Comparison of ENCODE assay signal across 33 mouse cellular contexts in the genomic region with DNA sequence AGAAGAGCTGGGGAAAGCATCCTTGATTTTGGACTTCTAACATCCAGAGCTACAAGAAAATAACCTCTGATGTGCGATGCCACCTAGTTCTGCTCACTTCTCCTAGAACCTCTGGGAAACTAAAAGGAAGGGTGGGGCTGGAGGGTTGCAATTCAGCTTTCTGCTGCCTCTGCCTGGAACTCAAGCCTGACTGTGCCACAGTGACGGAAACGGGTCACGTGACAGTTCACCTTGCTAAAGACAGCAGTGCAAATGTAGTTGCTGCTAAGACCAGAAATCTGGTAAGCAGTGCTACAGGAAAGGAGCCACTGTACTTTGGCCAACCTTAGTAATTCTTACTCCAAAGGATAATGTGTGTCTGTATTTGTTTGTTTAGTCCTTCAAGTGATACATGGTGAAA. TPM values are rescaled to one million over a fixed set of nuclear protein-coding genes. Genes with fewer than 3 reads are reported as not detected.
"Had no signal": no experiment of that assay in that cellular context is flagged by ENCODE, and none has a peak within 500 bp of the region (broad histone marks: within the 10 kb centered on the region; RNA-seq: fewer than 3 reads in every experiment).

No protein-coding gene starts in this region.

- H3K4me2 ChIP-seq: heart, embryonic 11.5 days; heart, embryonic 13.5 days; heart, embryonic 15.5 days; hindbrain, embryonic 12.5 days; hindbrain, embryonic 14.5 days; intestine, embryonic 15.5 days; kidney, embryonic 15.5 days; limb, embryonic 12.5 days; liver, embryonic 11.5 days; liver, embryonic 13.5 days; liver, embryonic 15.5 days had no signal

- H3K9me3 ChIP-seq: heart, embryonic 13.5 days; heart, embryonic 15.5 days; hindbrain, embryonic 10.5 days; hindbrain, embryonic 12.5 days; intestine, embryonic 15.5 days; kidney, embryonic 15.5 days; limb, embryonic 10.5 days; limb, embryonic 12.5 days; liver, embryonic 13.5 days; liver, embryonic 15.5 days had no signal

- DNase-seq: gastrocnemius, postnatal 14 days; heart, adult 2 months; heart, postnatal 4 days; kidney, adult 11 months; kidney, adult 2 months; kidney, adult 9 months; kidney, postnatal 14 days; kidney, postnatal 36 days; layer of hippocampus, adult 9-11 months; layer of hippocampus, postnatal 36 days; liver; liver, embryonic 13.5 days had no signal

- ATAC-seq: hindbrain, embryonic 16.5 days; inflammation-experienced regulatory T-cells, adult 6 months; intestine, embryonic 15.5 days had no signal

- H3K4me1 ChIP-seq: liver, embryonic 15.5 days had no signal

- H3K27ac ChIP-seq: heart, adult 2 months; heart, embryonic 13.5 days; heart, embryonic 15.5 days; hindbrain, embryonic 10.5 days; hindbrain, embryonic 12.5 days; hindbrain, embryonic 14.5 days; intestine, embryonic 15.5 days; kidney, embryonic 15.5 days; kidney, postnatal 0 days; limb, embryonic 10.5 days; limb, embryonic 12.5 days; liver, embryonic 13.5 days; liver, embryonic 15.5 days had no signal

- H3K9ac ChIP-seq: heart, embryonic 13.5 days; heart, embryonic 15.5 days; hindbrain, embryonic 12.5 days; hindbrain, embryonic 14.5 days; intestine, embryonic 15.5 days; kidney, embryonic 15.5 days; limb, embryonic 12.5 days; liver, embryonic 13.5 days; liver, embryonic 15.5 days had no signal

- H3K36me3 ChIP-seq: heart, embryonic 13.5 days; heart, embryonic 15.5 days; hindbrain, embryonic 10.5 days; hindbrain, embryonic 12.5 days; intestine, embryonic 15.5 days; kidney, embryonic 15.5 days; limb, embryonic 10.5 days; limb, embryonic 12.5 days; liver, embryonic 13.5 days; liver, embryonic 15.5 days had no signal

- H3K4me3 ChIP-seq: heart, adult 2 months; heart, embryonic 13.5 days; heart, embryonic 15.5 days; hindbrain, embryonic 10.5 days; hindbrain, embryonic 12.5 days; intestine, embryonic 15.5 days; kidney, embryonic 15.5 days; limb, embryonic 10.5 days; limb, embryonic 12.5 days; liver, embryonic 13.5 days; liver, embryonic 15.5 days had no signal

RNA-seq across cellular contexts. Expression of a gene that starts 3.7 kb away (rescaled TPM):
- total RNA-seq: gastrocnemius, adult 18-20 months; gastrocnemius, adult 8-10 months; gastrocnemius, postnatal 14 days; granulocyte monocyte progenitor cell, adult 5-6 weeks; heart, adult 2 months; heart, postnatal 25 days; heart, postnatal 4 days had no signal
- polyA plus RNA-seq: heart, adult 2 months; heart, embryonic 11.5 days; heart, embryonic 13.5 days; heart, postnatal 0 days; hindbrain, embryonic 10.5 days; hindbrain, embryonic 14.5 days; inflammation-experienced regulatory T-cells, adult 6 months; kidney, embryonic 15.5 days; large intestine, adult 2 months; limb, embryonic 10.5 days; liver, embryonic 11.5 days; liver, embryonic 13.5 days had no signal

RNA-seq across cellular contexts. Expression of a gene that starts 37.4 kb away (rescaled TPM):
- total RNA-seq: granulocyte monocyte progenitor cell, adult 5-6 weeks had no signal
- polyA plus RNA-seq: inflammation-experienced regulatory T-cells, adult 6 months had no signal
